Mouse (Mus musculus) spleen, adult 18-20 months (tissue): ENCODE data around the gene Slpi.

Experiments
- DNase-seq, 2 experiments: peaks; one replicate each; pipeline ENCODE4 v3.0.0; 2022; ENCODE audit warnings: mixed read lengths in 2 of 2

Slpi gene

GRCm38 (mm10) chr2:164389020-164389419 lies at the start of gene Slpi:
Gene Slpi (minus strand): TSS chr2:164389095.
- DNase-seq = no peak

- DNase-seq = no peak
Measured at GRCm38 (mm10) chr2:164438257-164438656, 49.4 kb upstream of the Slpi start.

GRCm38 (mm10) chr2:164437710-164438109 lies 48.8 kb upstream of the Slpi start:
- DNase-seq = no peak

- DNase-seq = no peak
Measured at GRCm38 (mm10) chr2:164436961-164437360, 48.1 kb upstream of the Slpi start.

DNA sequence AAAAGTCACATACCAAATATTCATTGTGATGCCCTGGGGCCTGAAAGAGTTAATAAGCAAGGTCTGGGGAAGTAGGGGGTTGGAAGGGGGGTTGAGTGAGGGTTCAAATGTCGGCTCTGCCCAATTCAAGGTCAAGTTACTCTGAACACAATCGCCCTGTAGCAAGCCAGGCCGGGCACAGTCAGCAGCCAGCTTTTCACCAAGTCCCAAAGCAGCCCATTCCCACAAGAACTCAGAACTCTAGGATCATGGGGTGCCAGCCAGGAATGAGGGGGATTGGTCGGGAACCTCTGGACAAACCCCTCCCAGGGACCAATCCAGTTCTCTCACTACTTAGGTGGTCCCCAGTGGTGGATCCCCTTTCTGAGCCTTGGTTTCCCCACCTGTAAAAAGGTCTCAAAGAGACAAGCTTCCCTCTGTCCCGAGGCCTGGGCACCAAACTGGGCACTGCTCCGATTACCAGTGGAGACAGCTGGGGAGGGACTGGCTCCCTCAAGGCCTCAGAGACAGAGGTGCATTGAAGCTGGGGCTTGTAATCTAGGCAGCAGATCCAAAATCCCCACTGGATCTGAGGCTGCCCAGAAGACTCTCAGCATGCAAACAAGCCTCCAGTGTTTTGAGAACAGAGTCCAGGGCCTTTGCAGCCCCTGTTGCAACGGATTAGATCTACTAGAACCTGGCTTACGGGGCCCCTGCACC lies 47.5 kb upstream of the Slpi start:
- DNase-seq = no peak

DNA sequence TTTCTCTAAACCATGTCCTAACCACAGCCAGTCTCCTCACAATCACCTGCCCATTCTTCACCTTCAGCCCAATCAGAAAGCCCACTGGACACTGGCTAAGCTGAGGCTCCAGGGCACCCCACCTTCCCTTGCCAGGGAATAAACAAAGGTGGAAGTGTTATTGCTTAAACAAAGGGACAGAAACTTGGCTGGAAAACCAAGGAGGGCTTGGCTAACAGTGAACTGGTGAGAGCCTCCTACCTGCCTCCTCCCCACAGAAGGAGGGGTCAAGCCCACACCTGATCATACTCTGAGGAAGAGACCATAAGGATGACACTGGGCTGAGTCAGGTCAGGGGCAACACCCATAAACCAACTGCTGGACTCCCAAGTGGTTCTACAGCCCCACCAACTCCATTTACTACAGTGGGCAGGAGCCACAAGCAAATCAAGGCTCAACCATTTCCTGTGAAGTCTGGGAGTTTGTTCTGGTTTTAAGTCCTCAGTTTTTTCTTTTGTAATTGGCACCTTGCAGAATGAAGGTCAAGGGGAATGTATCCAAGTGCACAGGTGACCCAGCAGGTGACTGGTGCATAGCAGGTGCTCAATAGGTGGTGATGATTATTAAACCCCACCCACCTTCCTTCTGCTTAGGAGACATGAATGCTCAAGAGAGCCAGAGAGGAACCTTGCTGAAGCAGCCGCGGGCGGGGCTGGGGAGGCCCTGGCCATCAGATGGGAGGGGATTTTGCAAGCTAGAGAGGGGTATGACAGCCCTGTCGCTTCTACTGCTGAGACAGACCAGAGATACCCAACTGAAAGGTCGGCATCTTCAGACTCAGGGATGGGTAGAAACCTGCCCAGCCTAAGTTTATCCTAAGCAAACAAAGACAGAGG lies 46.6 kb upstream of the Slpi start:
- DNase-seq = no peak

GRCm38 (mm10) chr2:164434681-164435080 lies 45.8 kb upstream of the Slpi start:
- no peak for DNase-seq

- DNase-seq = no peak
Measured at GRCm38 (mm10) chr2:164433278-164433895, 44.5 kb upstream of the Slpi start.

- DNase-seq = no peak
Measured at GRCm38 (mm10) chr2:164432541-164433191, 43.8 kb upstream of the Slpi start.

DNA sequence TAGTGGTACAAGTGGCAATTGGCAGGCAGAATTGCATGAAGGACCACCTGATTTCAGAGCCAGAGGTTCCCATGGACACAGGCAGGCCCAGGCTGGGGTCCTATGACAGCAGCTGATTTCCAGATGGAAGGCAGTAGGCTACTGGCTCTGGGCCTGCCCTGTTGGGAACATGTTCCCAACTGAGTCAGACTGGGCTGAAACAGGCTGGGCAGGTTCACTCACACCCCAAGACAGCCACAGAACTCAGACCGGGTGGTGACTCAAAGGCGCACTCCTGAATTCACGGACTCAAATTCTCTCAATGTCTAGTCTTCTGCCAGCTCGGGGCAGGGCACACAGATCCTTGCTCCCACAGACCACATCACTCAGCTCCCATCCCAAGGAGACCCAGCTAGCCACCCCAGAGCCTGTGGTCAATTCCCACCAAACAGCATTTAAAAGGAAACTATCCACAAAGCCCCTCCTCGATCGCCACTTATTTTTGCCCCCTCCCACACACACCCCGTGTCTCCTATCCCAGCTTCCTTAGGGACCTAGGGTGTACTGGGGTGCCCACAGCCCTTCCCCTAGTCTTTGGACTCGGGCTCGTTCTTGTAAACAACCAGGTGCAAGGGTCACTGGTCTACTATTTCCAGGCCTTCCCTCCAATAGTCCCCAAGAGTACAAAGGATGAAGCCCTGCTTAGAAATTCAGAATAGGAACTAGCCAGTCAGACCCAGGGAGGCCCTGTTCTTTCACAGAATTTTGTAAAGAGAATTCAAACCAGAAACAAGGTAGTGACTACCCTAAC lies 43.0 kb upstream of the Slpi start:
- no peak for DNase-seq

- no peak for DNase-seq
Measured at GRCm38 (mm10) chr2:164430697-164431096, 41.8 kb upstream of the Slpi start.

- no peak for DNase-seq
Measured at GRCm38 (mm10) chr2:164429881-164430615, 41.2 kb upstream of the Slpi start.

GRCm38 (mm10) chr2:164428451-164428850 lies 39.6 kb upstream of the Slpi start:
- DNase-seq = no peak

DNA sequence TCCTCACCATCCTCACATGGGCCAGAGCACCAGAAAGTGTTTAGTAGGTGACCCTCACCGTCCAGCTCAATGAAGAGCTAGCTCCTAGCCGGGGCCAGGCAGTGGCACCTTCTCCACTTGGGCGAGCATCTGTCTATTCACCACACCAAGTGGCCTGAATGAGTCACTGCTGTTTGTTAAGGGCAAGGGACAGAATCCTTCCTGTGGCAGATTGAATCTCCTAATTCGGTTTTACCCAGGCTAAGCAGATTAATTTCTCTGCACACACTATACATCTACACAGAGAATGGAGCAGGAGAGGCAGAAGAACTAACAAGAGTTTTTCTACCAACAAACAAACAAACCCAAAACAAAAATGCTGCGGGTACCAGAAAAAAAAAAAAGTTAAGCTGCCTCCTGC lies 38.1 kb upstream of the Slpi start:
- no peak for DNase-seq

DNA sequence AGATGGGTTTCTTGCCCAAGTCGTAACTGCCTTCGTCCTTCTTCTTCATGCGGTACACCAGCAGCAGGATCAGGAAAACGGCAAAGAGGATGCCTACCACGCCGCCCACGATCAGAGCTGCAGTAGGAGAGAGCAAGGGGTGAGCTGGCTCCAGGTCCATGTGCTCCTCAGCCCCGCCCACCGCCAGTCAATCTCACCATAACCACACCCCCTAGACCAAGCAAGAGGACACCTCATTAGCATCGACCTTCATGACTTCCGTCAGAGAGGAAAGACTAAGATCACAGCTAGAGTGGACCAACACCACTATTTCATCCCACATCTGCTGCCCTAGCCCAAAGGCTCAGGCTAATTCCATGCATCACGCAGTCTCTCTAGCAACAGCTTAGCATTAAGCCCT lies 37.2 kb upstream of the Slpi start:
- no peak for DNase-seq

DNA sequence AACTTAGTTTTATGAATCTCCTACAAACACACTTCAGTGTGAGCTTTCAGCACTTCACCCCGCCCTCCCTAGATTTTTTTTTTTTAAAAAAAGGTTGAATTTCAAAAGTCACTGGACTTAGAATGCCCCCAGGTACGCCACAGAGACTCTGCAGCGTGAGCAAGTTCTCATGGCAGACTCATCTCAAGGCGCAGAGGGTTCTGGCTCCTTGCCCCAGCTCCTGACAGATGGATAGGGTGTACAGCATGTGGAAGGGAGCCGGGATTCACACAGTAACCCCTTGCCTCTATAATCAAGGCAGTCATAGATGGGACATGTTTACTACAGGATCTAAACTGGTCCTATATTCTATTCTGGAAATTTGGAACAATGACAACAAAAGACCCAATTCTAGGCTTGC lies 36.5 kb upstream of the Slpi start:
- no peak for DNase-seq

- no peak for DNase-seq
Measured at GRCm38 (mm10) chr2:164424406-164424805, 35.5 kb upstream of the Slpi start.

GRCm38 (mm10) chr2:164423464-164423863 lies 34.6 kb upstream of the Slpi start:
- peak; percentile 39 to 50 for DNase-seq

GRCm38 (mm10) chr2:164422675-164423393 lies 33.9 kb upstream of the Slpi start:
- DNase-seq = peak; percentile 45 to 55

GRCm38 (mm10) chr2:164421979-164422378 lies 33.1 kb upstream of the Slpi start:
- DNase-seq = no peak

DNA sequence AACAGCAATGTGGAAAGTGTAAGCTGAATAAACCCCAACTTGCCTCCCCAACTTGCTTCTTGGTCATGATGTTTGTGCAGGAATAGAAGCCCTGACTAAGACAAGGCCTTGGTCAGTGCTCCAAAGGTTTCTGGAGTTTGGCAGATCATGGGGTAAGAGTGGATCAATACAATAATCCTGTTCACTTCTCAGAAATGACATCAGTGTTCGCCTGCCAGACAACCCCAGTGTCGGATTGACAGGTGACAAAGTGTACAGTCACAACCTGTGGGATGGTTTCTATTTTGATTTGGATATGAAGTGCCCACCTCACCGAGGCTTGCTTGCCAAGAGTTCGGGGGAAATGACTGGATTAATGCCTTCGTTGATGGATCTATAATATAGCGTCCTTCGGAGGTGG lies 32.4 kb upstream of the Slpi start:
- DNase-seq = no peak
